11 mouse cellular contexts compared by ENCODE assay signal in the genomic region with DNA sequence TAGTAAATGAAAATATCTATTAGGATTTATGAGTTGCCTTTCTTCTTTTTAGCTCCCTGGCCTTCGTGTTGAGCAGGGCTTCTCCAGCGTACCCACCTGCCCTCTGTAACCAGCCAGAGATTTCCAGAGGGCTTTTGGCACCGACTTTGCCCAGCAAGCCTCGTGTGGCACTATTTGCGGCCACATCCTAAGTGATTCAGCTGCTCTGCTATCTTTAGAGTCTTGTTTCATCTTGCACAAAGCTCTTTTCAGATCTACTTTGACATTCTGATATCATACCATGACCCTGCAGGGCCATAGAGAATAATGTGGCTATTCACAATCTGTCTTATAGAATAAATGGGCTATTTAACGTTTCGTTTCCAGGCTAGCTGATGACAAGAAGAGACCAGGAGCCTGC.
DNase-seq lines count a peak whose midpoint lies in the region; ATAC-seq lines count a peak whose summit lies in the region.
"Had no signal": no experiment of that assay in that cellular context is flagged by ENCODE, and none has a peak within 500 bp of the region (broad histone marks: within the 10 kb centered on the region; RNA-seq: fewer than 3 reads in every experiment).

No protein-coding gene starts in this region.

- H3K4me2 ChIP-seq in heart, embryonic 16.5 days (ENCODE audit: low read depth, low read length) = peak overlapping the region; percentile 66

- no peaks in the 10 kb centered on the region for H3K27me3 ChIP-seq in heart, embryonic 16.5 days (ENCODE audit: control insufficient read depth, insufficient read depth, low read length)

- DNase-seq in cerebellum, postnatal 10 days = peak; percentile 15 to 27
- DNase-seq in cerebellum, postnatal 4 days (ENCODE audit: low spot score in 2 of 2) = no peak
- no peak for DNase-seq in heart, adult 9 months (ENCODE audit: low spot score in 2 of 2)
- peak; percentile 26 to 40 for DNase-seq in layer of hippocampus, adult 8-10 months (ENCODE audit: low spot score in 2 of 2)
- DNase-seq in layer of hippocampus, postnatal 10 days (ENCODE audit: low spot score in 2 of 2) = no peak
- DNase-seq in brain, adult 2 months (ENCODE audit: low read depth, low spot score) = peak; percentile 86
- DNase-seq in adrenal gland, postnatal 36 days = no peak
- DNase-seq: thymus, adult 2 months had no signal

- H3K9me3 ChIP-seq in heart, embryonic 16.5 days (replicated peaks; ENCODE audit: control insufficient read depth, low read length) = peaks cover 4% of the 10 kb centered on the region; the same call in 1 of the 2 replicates

- ATAC-seq in heart, embryonic 16.5 days (replicated peaks; ENCODE audit: extremely low read depth, insufficient read depth, low FRiP score) = 0 out of 2 replicates have a peak, but pooled peaks have one; percentile 37

- WGBS in heart, embryonic 16.5 days = 31% methylated on average over 7 of the region's 7 CpGs

- H3K4me1 ChIP-seq in heart, embryonic 16.5 days (ENCODE audit: control insufficient read depth, insufficient read depth, low read length) = peaks cover 6% of the 10 kb centered on the region; the same call in 1 of the 2 replicates

- H3K9ac ChIP-seq in heart, embryonic 16.5 days (ENCODE audit: low read length) = no peak overlapping the region
- H3K9ac ChIP-seq: forebrain, postnatal 0 days had no signal

- H3K27ac ChIP-seq in heart, embryonic 16.5 days (ENCODE audit: low read length) = no peak overlapping the region
- H3K27ac ChIP-seq: kidney, postnatal 0 days had no signal

- no peak overlapping the region for H3K4me3 ChIP-seq in heart, embryonic 16.5 days (ENCODE audit: low read length)

- H3K36me3 ChIP-seq in heart, embryonic 16.5 days (ENCODE audit: control insufficient read depth, insufficient read depth) = no peaks in the 10 kb centered on the region

Comparison
In these comparisons a context has a peak if more than half of its experiments do, and no peak if none do; other contexts are left out.
1. DNase-seq: peak in cerebellum, postnatal 10 days (2 of 2), layer of hippocampus, adult 8-10 months (2 of 2) and brain, adult 2 months (single experiment); none in cerebellum, postnatal 4 days (0 of 2), heart, adult 9 months (0 of 2), layer of hippocampus, postnatal 10 days (0 of 2) and adrenal gland, postnatal 36 days (0 of 2).